Mouse (Mus musculus) adrenal gland, adult 18-20 months (tissue): ENCODE data around the gene Gm28539. TPM values are rescaled to one million over a fixed set of nuclear protein-coding genes. Genes with fewer than 3 reads are reported as not detected.

ENCODE experiments used
- DNase-seq, 2 experiments: peaks; one replicate each; pipeline ENCODE4 v3.0.0; 2021 to 2022; ENCODE audit warnings: low spot score in 2 of 2
- long read RNA-seq, 2 experiments: library from polyadenylated mRNA; stranded (forward); transcript quantifications; one replicate each; pipeline ENCODE4 v2.0.0; 2021
- total RNA-seq, 2 experiments: library from RNA; stranded (reverse); gene quantifications; 1 replicate in 1 of 2; 2 replicates in 1 of 2; pipeline ENCODE4 v1.2.3; 2021

Gm28539 gene
- total RNA-seq = 1 to 10 TPM; 5.3 to 7.5 TPM
- long read RNA-seq, experiment 1 = 0 reads
- long read RNA-seq, experiment 2 = 0 reads

- peak; percentile 90 for DNase-seq
Observed at GRCm38 (mm10) chr16:18836468-18837208, at the start of gene Gm28539, which contains the start of gene 2510002D24Rik. TSS of gene Gm28539 (plus strand) at chr16:18836584. TSS of gene 2510002D24Rik (plus strand) at chr16:18836578.

DNA sequence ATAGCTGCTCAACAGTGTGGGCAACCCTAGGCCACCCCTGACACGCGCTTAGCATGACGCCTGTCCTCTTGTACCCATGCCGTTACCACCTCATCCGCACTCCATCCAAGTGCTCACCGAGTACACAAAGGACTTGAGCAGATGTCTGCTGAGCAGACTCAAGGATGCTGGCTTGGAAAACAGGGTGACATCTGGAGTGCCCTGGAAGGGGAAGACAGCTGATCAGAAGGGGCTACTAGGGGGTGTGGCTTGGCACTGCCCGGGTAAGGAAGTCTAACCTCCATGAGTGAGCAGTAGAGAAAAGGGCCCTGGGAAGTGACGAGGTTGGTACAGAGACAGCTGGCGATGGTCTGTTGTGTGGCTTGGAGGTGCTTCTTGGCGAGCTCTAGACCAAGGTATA is 49.7 kb upstream of the Gm28539 start:
- no peak for DNase-seq

DNA sequence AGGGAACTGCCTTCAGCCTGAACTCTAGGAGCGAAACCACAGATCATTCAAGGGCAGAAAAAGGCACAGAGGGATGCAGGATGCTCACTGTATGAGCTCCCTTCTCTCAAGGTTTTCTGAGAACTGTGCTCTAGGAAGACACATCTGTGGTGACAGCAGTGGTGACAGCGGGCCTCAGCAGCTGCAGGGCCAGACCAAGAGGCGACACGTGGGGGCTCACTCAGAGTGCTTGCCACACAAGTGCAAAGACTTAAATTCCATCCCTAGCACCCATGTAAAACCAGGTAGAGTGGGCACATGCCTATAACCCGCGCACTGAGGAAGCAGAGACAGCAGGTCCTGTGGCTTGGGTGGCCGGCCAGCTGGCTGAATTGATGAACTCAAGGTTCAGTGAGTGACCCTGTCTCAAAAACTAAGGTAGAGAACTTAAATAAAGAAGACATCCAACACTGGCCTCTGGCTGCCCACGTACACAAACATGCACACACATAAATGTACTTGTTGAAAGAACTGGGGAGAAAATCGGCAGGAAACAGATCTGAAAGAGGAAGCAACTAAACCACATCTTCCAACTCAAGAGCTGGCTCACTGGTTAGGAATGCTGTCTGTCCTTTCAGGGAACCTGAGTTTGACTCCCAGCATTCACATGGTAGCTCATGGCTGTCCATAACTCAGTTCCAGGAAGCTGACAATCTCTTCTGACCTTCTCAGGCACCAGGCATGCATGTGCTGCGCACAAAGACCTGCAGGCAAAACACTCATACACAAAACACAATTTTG is 47.6 kb upstream of the Gm28539 start:
- DNase-seq = no peak

GRCm38 (mm10) chr16:18795223-18795899 is 41.0 kb upstream of the Gm28539 start:
- no peak for DNase-seq

DNA sequence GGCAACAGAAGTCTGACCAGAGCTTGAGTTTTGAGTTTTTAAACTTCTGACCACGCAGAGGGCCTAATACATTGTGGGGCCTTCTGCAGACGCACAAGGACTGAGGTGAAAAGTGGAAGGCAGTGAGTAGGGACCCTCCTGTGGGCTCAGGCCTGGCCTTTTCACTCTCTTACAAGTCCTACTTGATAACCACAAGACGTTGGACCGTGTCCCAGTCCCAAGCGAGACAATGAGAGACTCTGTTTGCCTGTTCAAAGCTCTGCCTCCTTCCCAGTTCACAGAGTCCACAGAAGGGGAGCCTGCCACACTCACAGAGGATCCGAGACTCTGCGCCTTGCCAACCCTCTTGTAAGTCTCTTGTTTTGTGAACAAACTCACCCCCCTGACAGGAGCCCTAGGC is 39.7 kb upstream of the Gm28539 start:
- DNase-seq = no peak

DNA sequence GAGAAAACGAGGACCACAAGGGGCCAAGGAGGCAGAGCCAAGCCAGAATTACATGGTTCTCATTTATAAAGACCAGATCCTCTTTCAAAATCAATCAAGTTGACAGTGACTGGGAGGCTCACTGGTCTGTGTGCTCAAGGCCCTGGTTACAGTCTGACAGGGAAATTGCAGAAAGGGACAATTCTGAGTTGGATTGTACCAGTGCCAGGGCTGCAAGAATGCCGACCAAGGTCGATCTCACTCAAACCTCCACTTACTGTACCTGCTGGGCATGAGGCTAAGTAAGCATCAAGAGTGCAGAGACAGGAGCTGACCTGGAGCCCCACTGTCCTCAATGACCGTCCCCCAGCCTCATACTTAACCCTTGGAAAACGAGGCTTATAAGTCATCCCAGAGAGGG is 38.2 kb upstream of the Gm28539 start:
- DNase-seq = no peak

DNA sequence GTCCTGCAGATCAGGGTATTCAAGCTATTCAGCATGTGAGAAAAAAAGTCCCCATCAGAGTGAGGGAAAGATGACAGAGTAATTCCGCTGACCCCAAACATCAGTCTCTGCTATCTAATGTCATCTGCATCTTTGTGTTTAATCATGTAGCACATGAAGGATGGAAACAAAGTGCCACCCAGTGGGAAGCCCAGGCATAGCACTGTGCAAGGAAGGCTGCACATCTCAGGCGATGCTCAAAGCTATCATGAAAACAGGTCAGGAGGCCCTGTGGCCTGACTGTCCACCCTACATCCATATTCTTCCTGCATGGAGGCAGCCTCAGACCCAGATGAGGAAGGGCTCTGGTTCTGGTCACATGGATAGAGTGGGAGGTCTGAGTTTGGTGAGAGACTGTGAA is 37.5 kb upstream of the Gm28539 start:
- peak; percentile 47 to 53 for DNase-seq

- peak in 1 of 2 experiments; percentile 14 for DNase-seq
Observed at GRCm38 (mm10) chr16:18805746-18806145, 30.6 kb upstream of the Gm28539 start.

DNA sequence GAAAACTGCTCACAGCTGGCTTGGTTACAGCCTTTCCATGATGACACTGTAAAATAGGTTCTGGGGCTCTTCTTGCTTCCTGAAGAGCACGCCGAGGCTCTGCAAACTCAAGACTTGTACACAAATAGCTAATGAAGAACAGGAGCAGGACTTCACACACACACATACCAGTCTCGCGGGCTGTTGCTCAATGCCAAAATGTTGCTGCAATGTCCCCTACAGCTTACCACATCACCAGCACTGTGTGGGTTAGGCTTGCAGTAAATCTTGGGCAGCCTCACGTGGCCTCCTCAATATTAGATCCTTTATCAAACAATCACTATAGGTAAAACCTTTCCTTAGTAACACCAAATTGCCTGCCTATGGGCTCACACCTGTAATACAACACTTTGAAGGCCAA is 27.4 kb upstream of the Gm28539 start:
- no peak for DNase-seq

GRCm38 (mm10) chr16:18811032-18811431 is 25.4 kb upstream of the Gm28539 start:
- no peak for DNase-seq

DNA sequence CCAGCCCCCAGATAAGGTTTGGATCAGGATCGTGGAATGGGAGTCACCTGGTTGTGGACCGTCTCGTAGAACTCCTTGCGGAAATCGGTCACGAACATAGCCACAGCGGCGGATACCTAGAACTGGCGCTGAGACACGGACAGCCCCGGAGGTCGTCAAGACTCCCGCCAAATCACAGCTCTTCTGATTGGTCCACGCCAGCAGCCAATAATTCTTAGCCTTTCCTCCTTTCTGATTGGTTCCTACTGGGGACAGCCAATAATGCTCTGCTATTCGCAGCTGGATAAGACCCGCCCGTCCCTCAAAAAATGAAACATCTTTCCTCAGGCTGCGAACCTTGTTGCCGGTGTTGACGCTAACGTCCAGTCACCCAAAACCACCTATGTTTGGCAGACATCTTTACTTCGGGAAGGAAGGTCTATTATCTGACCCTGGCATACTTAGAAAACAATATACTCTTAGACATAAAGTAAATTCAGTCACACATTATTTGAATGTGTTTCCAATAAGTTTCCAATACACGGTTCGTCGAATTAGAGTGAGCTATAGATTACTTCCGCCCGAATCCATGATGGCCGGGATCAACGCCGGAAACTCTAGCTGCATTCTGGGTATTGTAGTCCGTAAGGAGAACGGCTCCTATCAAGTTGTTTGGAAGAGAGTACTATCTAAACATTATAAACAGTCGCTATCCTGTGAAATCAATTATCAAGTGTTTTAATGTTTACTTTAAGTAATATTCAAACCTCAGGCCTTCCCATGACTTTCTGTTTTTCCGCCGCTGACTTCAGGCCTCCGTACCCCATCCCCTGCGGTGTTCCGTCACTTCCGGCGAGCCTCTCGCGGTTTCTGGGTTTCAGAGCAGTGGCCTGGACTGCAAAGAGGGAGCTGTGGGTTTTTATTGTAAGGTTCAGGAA is 24.7 kb upstream of the Gm28539 start, which contains the start of the genes Ufd1 and Cdc45:
TSS of gene Ufd1 (plus strand) at position 312 of the 917 bp plus-strand sequence.
TSS of gene Cdc45 (minus strand) at position 520 of the 917 bp plus-strand sequence.
- DNase-seq = peak; percentile 79 to 83

DNA sequence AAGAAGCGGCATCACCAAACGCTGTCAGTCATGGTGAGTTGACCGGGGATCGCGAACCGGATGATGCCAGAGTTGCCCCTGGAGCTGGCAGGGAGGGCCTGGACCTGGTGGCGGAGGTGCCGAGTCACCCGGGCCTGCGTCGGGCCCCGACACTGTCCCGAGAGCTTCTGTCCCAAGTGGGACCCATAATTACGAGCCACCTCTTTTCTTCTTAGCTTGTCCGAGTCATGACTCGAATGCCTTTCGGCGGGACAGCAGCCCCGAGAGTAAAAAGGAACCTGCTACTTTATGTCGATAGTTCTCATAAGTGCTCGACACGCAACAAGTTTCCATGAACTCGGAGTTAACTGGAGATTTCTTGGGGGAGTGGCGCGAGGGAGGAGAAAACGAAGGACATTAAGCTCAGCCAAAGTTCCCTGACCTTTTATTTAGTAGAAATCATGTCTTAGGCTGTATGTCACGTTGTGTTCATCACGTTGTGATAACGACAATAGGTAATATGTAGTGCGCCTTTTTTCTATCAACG is 23.9 kb upstream of the Gm28539 start:
- no peak for DNase-seq

DNA sequence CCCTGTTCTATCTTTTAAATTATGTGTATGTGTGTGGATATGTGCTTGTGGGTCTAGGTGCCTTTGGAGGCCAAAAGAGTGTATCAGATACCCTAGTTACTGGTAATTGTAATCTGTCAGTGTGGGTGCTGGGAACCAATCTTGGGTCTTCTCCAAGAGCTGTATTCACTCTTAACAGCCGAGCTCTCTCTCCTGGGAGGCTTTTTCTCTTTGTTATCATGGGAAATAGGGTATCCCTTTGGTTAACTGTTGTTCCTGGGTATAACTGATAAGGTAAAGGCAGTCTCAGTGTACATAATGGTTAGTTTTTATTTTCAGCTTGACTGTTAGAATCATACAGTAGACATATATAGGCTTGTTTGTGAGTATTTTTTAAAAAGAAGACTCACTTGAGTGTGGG is 14.0 kb upstream of the Gm28539 start:
- DNase-seq = no peak

DNA sequence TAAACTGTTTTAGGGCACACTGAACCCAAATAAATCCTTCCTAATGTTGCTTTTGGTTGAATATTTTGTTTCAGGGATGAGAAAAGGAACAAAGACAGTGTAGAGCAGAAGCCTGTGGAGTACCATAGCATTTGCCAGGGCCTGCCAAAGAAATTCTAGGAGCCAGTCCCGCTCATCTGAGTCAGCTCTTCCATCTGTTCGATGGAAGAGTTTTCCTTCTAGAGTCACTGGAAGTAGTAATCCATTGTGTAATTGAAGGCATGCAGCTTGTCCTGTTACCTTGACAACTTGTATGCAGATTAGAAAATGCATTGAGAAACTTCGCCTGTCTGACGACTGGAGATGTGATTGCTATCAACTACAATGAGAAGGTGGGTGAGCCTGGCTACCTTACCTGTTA is 13.5 kb upstream of the Gm28539 start:
- no peak for DNase-seq

- DNase-seq = no peak
Observed at GRCm38 (mm10) chr16:18828630-18829029, 7.8 kb upstream of the Gm28539 start.

- no peak for DNase-seq
Observed at GRCm38 (mm10) chr16:18829102-18829501, 7.3 kb upstream of the Gm28539 start.

- no peak for DNase-seq
Observed at GRCm38 (mm10) chr16:18833486-18833885, 2.9 kb upstream of the Gm28539 start.

DNA sequence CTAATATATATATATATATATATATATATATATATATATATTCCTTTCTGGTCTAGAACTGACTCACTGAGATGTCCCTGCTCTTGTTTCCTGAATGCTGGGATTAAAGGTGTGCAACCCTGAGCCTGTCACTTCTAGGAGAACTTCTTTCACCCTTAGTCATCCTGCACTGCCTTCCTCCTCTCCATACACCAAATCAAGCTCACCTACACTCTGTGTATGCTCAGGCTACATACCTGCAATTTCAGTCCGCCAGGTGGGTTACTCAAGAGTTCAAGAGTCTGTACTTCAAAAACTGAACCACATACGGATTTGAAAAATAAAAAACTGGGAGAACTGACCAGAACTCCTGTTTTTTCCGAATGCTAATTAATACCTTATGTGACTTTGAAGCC is 314 bp upstream of the Gm28539 start:
- DNase-seq = no peak

DNA sequence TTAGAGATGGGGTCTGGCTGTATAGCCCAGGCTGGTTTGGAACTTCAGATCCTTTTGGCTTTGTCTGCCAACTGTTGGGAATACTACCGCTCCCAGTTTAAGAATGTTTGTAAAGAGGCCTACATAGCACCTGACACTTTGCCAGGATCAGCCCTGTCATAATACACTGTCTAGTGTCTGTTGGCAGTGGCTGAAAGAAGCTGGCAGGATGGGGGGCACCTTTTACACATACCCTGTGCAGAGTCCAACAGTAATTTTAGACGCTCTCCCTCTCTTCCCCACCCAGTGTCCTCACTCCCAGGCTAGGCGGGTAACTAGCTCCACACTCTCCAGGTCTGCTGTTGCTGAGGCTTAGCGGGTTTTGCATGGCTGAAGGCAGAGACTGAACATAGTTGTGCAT is 2.0 kb downstream of the Gm28539 start:
- no peak for DNase-seq

DNA sequence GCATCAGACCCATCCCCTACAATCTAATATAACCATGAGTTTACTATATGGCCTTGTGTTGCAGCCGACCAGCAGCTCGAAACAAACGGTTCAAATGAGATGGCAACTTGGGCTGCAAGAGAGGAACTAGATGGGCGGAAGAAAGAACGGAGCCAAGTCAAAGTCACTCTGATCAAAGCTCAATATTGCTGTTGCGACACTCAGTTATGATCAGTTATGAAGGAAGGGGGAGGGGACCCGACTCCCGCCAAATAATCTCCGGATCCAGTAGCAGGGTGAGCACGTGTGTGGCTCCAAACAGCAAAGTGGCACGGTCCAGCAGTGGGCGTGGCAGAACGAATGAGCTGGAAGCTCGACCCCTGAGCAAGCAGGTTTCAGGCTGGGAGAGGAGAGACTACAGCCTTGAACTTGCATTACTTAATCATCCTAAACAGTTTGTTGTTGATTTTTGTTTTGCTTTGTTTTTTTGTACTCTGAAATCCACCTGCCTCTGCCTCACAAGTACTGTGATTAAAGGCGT is 10.0 kb downstream of the Gm28539 start:
- DNase-seq = no peak
